Mouse (Mus musculus) heart, postnatal 0 days (tissue): ENCODE results near the gene Ptrh1. TPM values are rescaled to one million over a fixed set of nuclear protein-coding genes. Genes with fewer than 3 reads are reported as not detected.

Experiments used
- ATAC-seq: fragments of 200-750 bp; cut with Nextera tagmentation; 2 replicates; pipeline ENCODE4 v1.8.0; 2017; ENCODE audit warnings: low read depth, moderate number of reproducible peaks, moderate library complexity; ENCODE audit not compliant: insufficient read depth
- DNase-seq: peaks from one replicate; pipeline ENCODE4 v3.0.0-alpha.2; 2016; ENCODE audit warnings: low spot score
- H3K27ac ChIP-seq: fragments of 300-500 bp; sonication (generic); 2 replicates; pipeline ENCODE4 v1.5.1; 2014; ENCODE audit warnings: low read depth, mild to moderate bottlenecking
- H3K27me3 ChIP-seq: fragments of 300-500 bp; sonication (generic); 2 replicates; pipeline ENCODE4 v1.6.1; 2014; ENCODE audit warnings: low read length, mixed read lengths; ENCODE audit not compliant: control insufficient read depth, insufficient read depth
- H3K36me3 ChIP-seq: fragments of 300-500 bp; sonication (generic); replicated peaks from 2 replicates; pipeline ENCODE4 v1.6.1; 2014; ENCODE audit warnings: low read length, mixed read lengths; ENCODE audit not compliant: control insufficient read depth, insufficient read depth
- H3K4me1 ChIP-seq: fragments of 300-500 bp; sonication (generic); 2 replicates; pipeline ENCODE4 v1.6.1; 2014; ENCODE audit warnings: antibody characterized with exemption; ENCODE audit not compliant: control insufficient read depth, insufficient read depth
- H3K4me2 ChIP-seq: fragments of 300-500 bp; sonication (generic); 2 replicates; pipeline ENCODE4 v1.6.1; 2014; ENCODE audit warnings: low read depth, mild to moderate bottlenecking, low read length, moderate library complexity
- H3K4me3 ChIP-seq: fragments of 300-500 bp; sonication (generic); 2 replicates; pipeline ENCODE4 v1.5.1; 2014; ENCODE audit warnings: low read depth, low read length
- H3K9ac ChIP-seq: fragments of 300-500 bp; sonication (generic); replicated peaks from 2 replicates; pipeline ENCODE4 v1.6.1; 2014; ENCODE audit warnings: low read depth, low read length, mixed read lengths
- H3K9me3 ChIP-seq: fragments of 300-500 bp; sonication (generic); replicated peaks from 2 replicates; pipeline ENCODE4 v1.6.1; 2016; ENCODE audit warnings: low read length; ENCODE audit not compliant: control insufficient read depth
- CTCF ChIP-seq: IDR thresholded peaks from 2 replicates; pipeline ENCODE4 v1.5.1; 2016; ENCODE audit warnings: antibody characterized with exemption, control low read depth, low read depth
- EP300 ChIP-seq: IDR thresholded peaks from 2 replicates; pipeline ENCODE4 v1.6.1; 2016; ENCODE audit warnings: antibody characterized with exemption, low read depth
- WGBS: fragments of 180-500 bp; shearing (Covaris S2); extraction: QIAGEN DNeasy Blood & Tissue Kit; methylation state at CpG from one replicate; pipeline ENCODE4 v1.1.7; 2014; 5-methylcytosine and 5-hydroxymethylcytosine counted together
- polyA plus RNA-seq: library from polyadenylated mRNA; unstranded; fragments of >200 nt; fragmentation: Nextera tagmentation; extraction: Ambion mirVana; gene quantifications from 2 replicates; pipeline ENCODE4 v1.2.1, GENCODE M21; 2015
- total RNA-seq: library from RNA; depleted of rRNA; stranded (reverse); fragments of >200 nt; gene quantifications from 2 replicates; pipeline ENCODE4 v1.2.3, GENCODE M21; 2014; ENCODE audit warnings: low replicate concordance

Gene Ptrh1
- total and polyA plus RNA-seq, 2 experiments from 2014 or later, result 2.9 to 4.8 TPM

DNA sequence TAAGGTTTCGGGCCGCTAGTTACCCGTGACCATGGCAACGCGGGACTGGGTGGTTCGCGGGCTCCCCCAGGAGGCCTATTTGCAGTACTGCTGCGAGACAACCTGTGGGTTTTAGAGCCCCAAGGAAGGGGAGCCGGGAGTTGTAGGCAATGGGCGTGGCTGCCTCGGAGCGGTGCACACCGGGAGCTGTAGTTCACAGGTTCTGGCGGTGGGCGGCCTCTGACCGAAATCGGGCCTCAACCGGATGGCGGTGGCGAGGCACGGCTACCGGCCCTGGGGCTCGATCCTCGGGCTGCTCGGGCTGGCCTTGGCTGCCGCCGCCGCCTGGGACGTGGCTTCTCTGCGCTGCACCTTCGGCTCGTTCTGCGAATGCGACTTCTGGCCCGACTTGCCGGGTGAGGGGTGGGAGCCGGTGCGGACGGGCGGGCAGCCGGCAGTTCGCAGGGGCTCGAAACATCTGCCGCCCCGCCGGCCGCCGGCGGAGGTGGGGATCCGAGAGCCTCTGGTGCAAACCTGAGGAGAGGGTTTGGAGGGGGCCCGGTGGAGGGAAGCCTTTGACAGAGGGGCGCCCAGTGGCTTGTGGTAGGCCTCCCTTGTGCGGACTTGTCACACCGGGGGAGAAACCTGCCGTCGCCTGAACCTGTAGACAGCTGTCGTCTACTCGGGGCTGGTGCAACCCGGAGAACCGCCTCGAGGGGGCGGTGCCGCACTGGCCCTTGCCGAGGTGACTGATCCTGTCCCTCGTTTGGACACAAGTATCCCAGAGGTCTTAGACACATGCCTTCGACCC, 18.3 kb upstream of the Ptrh1 start, which contains the start of gene Tor2a:
Tor2a (plus strand) TSS at position 179 of the 790 bp plus-strand sequence.
- peak within 1 kb of the TSS; percentile 65 for H3K4me2 ChIP-seq
- no peaks in the 10 kb centered on the region for H3K4me1 ChIP-seq
- no peaks in the 10 kb centered on the region for H3K27me3 ChIP-seq
- WGBS, result under 1% methylated on average over 64 of the region's 66 CpGs
- H3K9me3 ChIP-seq, result no peaks in the 10 kb centered on the region
- H3K9ac ChIP-seq, result peak within 1 kb of the TSS; percentile 77
- peak; percentile 95 for ATAC-seq
- TF ChIP-seq CTCF (peak; percentile 95), EP300 (peak; percentile 46; the same call in 1 of the 2 replicates)
- peak within 1 kb of the TSS; percentile 60 for H3K4me3 ChIP-seq
- peak within 1 kb of the TSS; percentile 84 for H3K27ac ChIP-seq
- peaks cover 53% of the 10 kb centered on the region for H3K36me3 ChIP-seq
- DNase-seq, result peak; percentile 98

DNA sequence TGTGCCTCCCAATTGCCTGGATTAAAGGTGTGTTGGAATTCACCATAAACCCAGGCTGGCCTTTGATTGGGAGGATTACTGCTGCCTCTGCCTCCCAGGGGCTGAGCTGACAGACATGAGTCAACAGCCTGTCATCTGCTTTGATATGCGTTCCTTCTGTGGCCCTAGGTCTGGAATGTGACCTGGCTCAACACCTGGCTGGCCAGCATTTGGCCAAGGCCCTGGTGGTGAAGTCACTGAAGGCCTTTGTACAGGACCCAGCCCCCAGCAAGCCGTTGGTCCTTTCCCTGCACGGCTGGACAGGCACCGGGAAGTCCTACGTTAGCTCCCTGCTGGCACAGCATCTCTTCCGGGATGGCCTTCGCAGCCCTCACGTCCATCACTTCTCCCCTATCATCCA, 17.1 kb upstream of the Ptrh1 start:
- WGBS, result 73% methylated on average over 8 of the region's 8 CpGs
- Histone ChIP-seq H3K4me2 (no peak overlapping the region), H3K27ac (no peak overlapping the region), H3K4me3 (no peak overlapping the region), H3K36me3 (peaks cover 50% of the 10 kb centered on the region), H3K27me3 (no peaks in the 10 kb centered on the region), H3K9me3 (no peaks in the 10 kb centered on the region), H3K4me1 (no peaks in the 10 kb centered on the region), H3K9ac (no peak overlapping the region)
- DNase-seq, result no peak
- ATAC-seq, result no peak
- TF ChIP-seq EP300, result no peak
- no peak for TF ChIP-seq CTCF

DNA sequence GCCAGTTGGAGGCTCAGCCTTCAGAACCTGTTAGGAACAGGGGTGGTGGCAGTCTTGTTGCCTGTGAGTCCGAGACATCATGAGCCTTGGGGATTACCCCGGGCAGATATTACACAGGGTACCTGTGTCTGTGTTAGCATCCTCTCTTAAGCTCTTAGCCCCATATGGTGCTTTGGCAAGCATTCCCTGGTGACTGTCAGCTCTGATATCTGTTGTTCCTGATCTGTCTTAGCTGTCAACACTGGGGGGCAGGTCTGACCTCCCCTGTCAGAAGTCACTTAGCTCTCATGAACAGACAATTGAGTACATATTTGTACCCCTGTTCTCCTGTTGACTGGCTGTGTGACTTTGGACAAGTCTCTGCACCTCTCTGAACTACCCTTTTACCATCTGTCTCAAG, 16.6 kb upstream of the Ptrh1 start:
- TF ChIP-seq EP300 (no peak), CTCF (no peak)
- peaks cover 48% of the 10 kb centered on the region for H3K36me3 ChIP-seq
- 86% methylated on average over 2 of the region's 2 CpGs for WGBS

DNA sequence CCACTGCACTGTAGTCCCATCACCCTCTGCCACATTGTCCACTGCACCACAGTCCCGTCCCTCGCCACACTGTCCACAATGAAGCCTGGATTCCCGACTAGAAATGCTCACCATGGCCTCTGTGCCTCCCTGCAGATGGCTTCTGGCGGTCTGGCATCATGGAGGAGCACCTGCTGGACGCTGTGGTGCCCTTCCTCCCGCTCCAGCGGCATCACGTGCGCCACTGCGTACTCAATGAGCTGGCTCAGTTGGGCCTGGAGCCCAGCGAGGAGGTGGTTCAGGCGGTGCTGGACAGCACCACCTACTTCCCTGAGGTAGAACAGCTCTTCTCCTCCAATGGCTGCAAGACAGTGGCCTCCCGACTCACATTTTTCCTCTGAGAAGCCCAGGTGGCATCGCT, 14.2 kb upstream of the Ptrh1 start:
- DNase-seq, result no peak
- WGBS, result 89% methylated on average over 14 of the region's 14 CpGs
- Histone ChIP-seq H3K4me1 (no peaks in the 10 kb centered on the region), H3K36me3 (peaks cover 37% of the 10 kb centered on the region), H3K4me2 (no peak overlapping the region), H3K9ac (no peak overlapping the region), H3K27me3 (no peaks in the 10 kb centered on the region), H3K9me3 (no peaks in the 10 kb centered on the region), H3K27ac (no peak overlapping the region), H3K4me3 (no peak overlapping the region)
- TF ChIP-seq CTCF, result no peak
- no peak for TF ChIP-seq EP300
- no peak for ATAC-seq

More for the DNA sequence above, 16.6 kb upstream of the Ptrh1 start:
- DNase-seq, result no peak
- H3K4me1 ChIP-seq, result no peaks in the 10 kb centered on the region
- ATAC-seq, result no peak
- no peak overlapping the region for H3K4me3 ChIP-seq
- H3K9ac ChIP-seq, result no peak overlapping the region
- no peaks in the 10 kb centered on the region for H3K9me3 ChIP-seq
- no peaks in the 10 kb centered on the region for H3K27me3 ChIP-seq
- H3K27ac ChIP-seq, result no peak overlapping the region
- no peak overlapping the region for H3K4me2 ChIP-seq

DNA sequence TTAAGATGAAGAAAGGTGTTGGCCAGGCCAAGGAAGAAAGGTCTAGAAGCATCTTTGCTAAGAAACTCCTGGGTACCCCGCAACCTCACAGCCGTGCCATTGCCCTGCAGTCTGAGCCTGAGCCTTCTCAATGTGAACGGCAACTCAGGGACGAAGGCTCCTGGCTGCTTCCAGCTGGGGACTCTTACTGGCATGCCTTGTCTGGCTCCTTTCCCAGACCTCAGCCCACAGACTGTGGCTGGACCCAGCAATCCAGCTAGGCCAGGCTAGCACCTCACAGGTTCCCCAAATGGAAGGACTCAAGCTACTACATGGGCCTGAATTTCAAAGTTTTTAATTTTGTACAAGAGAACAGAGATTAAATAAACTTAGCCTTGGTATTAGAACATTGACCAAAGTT, 13.7 kb upstream of the Ptrh1 start:
- no peaks in the 10 kb centered on the region for H3K9me3 ChIP-seq
- 62% methylated on average over 4 of the region's 4 CpGs for WGBS
- H3K4me3 ChIP-seq, result no peak overlapping the region
- H3K27ac ChIP-seq, result no peak overlapping the region
- peaks cover 37% of the 10 kb centered on the region for H3K36me3 ChIP-seq
- ATAC-seq, result no peak
- no peak overlapping the region for H3K9ac ChIP-seq
- H3K27me3 ChIP-seq, result no peaks in the 10 kb centered on the region
- no peaks in the 10 kb centered on the region for H3K4me1 ChIP-seq
- no peak overlapping the region for H3K4me2 ChIP-seq
- no peak for DNase-seq
- TF ChIP-seq EP300 (no peak), CTCF (no peak)
